Mouse (Mus musculus) cerebellum, adult 2 months (tissue): ENCODE measurements at regions not wholly inside any gene's neighbourhood (a gene's known extent, or its start where the extent isn't known, plus 50 kb on each side); places are given as distances from the start of the nearest gene placed in this dataset.

Experiments used
- DNase-seq, 2 experiments: peaks; one replicate each; pipeline ENCODE4 v3.0.0; 2021
- H3K27ac ChIP-seq: fragments of 200-500 bp; 2 replicates; pipeline ENCODE4 v1.5.1; 2012; ENCODE audit warnings: low read length, control low read depth, inconsistent platforms; ENCODE audit not compliant: insufficient read depth
- H3K27me3 ChIP-seq: fragments of 200-500 bp; 2 replicates; pipeline ENCODE4 v1.6.1; 2012; ENCODE audit warnings: inconsistent platforms, mild to moderate bottlenecking, low read length, moderate library complexity; ENCODE audit not compliant: control insufficient read depth, insufficient read depth
- H3K4me1 ChIP-seq: fragments of 200-500 bp; 2 replicates; pipeline ENCODE4 v1.6.1; 2011; ENCODE audit warnings: low read length; ENCODE audit not compliant: control insufficient read depth, insufficient read depth
- H3K4me3 ChIP-seq: fragments of 200-500 bp; replicated peaks from 2 replicates; pipeline ENCODE3; 2011; ENCODE audit warnings: mild to moderate bottlenecking, low read depth, low read length, control low read depth; ENCODE audit not compliant: insufficient read depth
- CTCF ChIP-seq: fragments of 200-500 bp; IDR thresholded peaks from 2 replicates; pipeline ENCODE4 v1.5.1; 2011; ENCODE audit warnings: low read depth, mild to moderate bottlenecking, control low read depth, low read length, moderate library complexity, borderline replicate concordance; ENCODE audit not compliant: insufficient read depth
- POLR2A ChIP-seq: fragments of 200-500 bp; IDR thresholded peaks from 2 replicates; pipeline ENCODE4 v1.6.1; 2011; ENCODE audit warnings: low read length, control low read depth, borderline replicate concordance; ENCODE audit not compliant: insufficient read depth
- WGBS: fragments of 180-500 bp; shearing (Covaris S2); methylation state at CpG from one replicate; pipeline ENCODE4 v1.1.7; 2018; 5-methylcytosine and 5-hydroxymethylcytosine counted together

DNA sequence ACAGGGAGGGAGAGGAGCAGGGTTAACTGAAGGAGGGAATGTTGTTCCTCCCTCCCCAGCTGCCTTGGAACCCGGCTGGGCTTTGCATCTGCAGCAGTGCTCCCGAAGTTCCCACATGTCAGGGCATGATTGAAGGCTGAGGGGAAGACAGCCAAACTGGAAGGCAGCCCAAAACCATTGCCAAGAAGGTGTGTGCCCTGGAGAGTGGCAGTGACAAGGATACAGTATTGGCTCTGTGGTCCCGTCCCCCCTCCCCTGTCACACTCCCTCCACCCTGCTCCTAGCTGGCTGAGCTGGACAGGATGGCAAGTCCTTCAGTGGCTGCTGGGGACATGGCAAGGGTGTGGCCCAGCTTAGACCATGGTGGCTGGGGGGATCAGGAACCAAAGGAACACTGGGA, 79.1 kb downstream of the Cyp26b1 start:
- WGBS = 5% methylated on average over 3 of the region's 3 CpGs
- no peak overlapping the region for H3K27ac ChIP-seq
- no peak for DNase-seq
- TF ChIP-seq POLR2A (no peak), CTCF (no peak)
- H3K4me3 ChIP-seq = no peak overlapping the region
- no peaks in the 10 kb centered on the region for H3K4me1 ChIP-seq
- H3K27me3 ChIP-seq = no peaks in the 10 kb centered on the region

DNA sequence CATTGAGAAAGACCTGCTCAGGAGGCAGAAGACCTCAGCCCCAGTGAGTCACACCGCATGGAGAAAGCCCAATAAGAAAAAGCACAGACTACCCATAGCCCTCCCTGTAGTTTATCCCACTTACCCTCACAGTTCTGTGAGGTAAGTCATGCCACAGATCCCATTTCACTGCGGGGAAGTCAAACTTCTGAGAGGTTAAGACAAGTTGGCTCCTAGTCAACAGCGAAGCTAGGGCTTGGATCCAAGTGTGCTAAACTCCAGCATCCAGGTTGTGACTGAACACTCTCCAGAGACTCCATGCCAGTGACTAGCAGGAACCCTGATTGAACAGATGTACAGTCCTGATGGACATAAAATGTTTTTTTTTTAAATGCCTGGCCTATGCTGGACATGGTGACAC, 85.1 kb downstream of the Cyp26b1 start:
- no peaks in the 10 kb centered on the region for H3K4me1 ChIP-seq
- H3K4me3 ChIP-seq = no peak overlapping the region
- H3K27ac ChIP-seq = no peak overlapping the region
- H3K27me3 ChIP-seq = no peaks in the 10 kb centered on the region
- no peak for TF ChIP-seq POLR2A
- TF ChIP-seq CTCF = no peak
- DNase-seq = no peak
- 58% methylated on average over 3 of the region's 3 CpGs for WGBS

DNA sequence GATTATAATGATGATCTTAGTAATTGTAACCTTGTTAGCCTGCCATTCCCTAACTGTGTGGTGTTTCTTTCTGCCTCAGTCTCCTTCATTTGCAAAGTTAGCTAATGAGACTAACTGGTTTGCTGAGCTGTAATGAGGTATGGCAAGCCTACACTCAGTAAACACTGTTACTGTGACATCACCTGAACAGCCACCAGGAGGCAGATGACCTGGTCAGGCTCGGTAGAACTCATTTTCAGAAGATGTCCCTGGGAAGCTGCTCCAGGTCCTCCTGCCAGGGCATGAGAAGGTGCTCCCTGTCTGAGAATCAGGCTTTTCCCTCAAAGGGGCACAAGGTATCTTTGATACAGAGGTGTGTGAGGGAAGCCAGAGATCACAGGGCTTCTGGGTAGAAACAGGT, 87.0 kb downstream of the Cyp26b1 start:
- no peak overlapping the region for H3K27ac ChIP-seq
- DNase-seq = no peak
- no peak overlapping the region for H3K4me3 ChIP-seq
- H3K27me3 ChIP-seq = no peaks in the 10 kb centered on the region
- H3K4me1 ChIP-seq = no peaks in the 10 kb centered on the region
- 0 out of 2 replicates have a peak, but pooled peaks have one; percentile 18 for TF ChIP-seq CTCF
- TF ChIP-seq POLR2A = no peak
- 31% methylated on average over 1 of the region's 1 CpGs for WGBS

DNA sequence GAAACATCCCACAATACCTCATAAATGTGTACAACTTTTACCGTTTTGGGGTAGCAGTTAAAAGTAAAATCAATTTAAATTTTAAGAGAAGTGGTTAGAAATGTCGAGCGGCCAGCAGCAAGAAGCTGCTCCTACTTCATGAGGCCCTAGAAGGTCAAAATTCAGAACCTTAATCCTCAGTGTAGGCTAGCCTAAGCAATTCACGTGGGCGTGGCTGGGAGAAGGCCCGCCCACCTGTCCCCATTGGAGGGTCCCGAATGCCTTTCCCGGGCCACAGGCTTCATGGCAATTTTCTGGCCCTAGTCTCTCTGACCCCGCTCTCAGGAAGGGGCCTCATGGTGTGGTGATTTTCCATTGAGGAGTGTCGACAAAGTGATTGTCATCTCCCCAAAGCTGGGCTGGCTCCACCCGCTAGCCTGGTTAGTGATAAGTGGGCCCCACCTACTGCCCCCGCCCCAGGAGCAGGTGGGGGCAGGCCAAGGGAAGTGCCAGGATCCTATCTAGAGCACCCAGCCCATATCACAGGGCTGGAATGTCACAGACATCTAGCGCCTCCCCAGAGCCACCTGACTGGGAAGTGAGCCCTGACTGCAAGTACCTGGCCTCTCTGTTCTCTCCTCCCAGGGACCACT, 93.3 kb downstream of the Cyp26b1 start:
- WGBS = 43% methylated on average over 13 of the region's 13 CpGs
- H3K27ac ChIP-seq = no peak overlapping the region
- no peak for DNase-seq

DNA sequence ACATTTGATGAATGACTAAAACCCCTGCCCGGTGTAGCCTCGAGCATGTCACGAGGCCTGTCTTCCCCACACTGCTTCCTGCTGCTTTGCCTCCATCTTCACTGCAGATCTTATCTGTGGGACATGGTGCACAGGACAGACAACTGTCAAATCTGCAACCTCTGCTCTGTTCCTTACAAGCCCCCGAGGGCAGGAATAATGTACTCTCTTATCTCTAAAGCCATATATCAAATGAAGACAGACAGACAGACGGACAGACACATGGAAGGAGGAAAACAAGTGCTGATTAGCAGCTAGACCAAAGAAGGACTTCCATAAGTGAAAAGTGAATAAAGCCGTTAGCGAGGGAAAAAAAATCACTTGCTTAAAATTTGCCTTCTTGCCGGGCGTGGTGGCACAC, 95.6 kb downstream of the Cyp26b1 start:
- no peak for DNase-seq
- Histone ChIP-seq H3K27ac (no peak overlapping the region), H3K4me3 (no peak overlapping the region), H3K27me3 (no peaks in the 10 kb centered on the region), H3K4me1 (no peaks in the 10 kb centered on the region)
- WGBS = 86% methylated on average over 9 of the region's 9 CpGs
- no peak for TF ChIP-seq POLR2A
- no peak for TF ChIP-seq CTCF

More for the DNA sequence above, 93.3 kb downstream of the Cyp26b1 start:
- Histone ChIP-seq H3K4me3 (no peak overlapping the region), H3K4me1 (no peaks in the 10 kb centered on the region), H3K27me3 (no peaks in the 10 kb centered on the region)
- TF ChIP-seq POLR2A (no peak), CTCF (no peak)

DNA sequence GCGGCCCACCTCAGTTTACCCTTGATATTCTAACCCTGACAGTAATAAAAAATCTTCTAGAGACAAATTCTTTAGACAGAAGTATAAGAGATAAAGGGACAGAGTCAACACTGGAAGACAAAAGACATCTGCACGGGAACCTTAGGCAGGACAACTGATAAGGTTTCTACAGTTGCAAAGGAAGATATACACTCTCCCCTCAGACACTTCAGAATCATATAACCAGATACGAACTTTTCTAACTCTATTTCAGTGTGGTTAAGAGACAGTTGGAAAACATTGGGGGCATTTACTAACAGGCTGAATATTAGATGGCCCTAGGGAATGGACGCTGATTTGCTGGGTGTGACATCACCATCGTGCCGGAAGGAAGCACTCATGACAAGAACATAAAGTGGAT, 100.0 kb downstream of the Cyp26b1 start:
- no peak for TF ChIP-seq CTCF
- no peak for TF ChIP-seq POLR2A
- no peaks in the 10 kb centered on the region for H3K27me3 ChIP-seq
- DNase-seq = no peak
- H3K4me1 ChIP-seq = no peaks in the 10 kb centered on the region
- WGBS = 88% methylated on average over 6 of the region's 6 CpGs
- no peak overlapping the region for H3K4me3 ChIP-seq
- H3K27ac ChIP-seq = no peak overlapping the region

DNA sequence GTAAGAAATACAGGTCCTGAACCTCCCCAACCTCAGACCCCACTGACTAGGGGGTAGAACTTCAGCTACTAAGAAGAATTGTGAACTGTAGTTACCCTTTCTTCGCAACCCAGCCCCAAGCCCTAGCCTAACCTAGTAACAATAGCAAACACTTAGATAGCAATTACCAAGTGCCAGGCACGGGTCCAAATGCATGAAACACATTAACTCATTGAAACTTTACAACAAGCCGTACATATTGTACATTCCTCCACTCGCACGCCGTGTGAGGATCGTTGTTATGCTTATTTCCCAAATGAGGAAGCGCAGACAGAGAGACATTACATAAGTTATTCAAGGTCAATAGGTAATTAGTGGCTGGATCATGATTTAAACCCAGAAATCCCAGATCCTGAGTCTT, 100.5 kb downstream of the Cyp26b1 start:
- no peak for DNase-seq
- no peak overlapping the region for H3K4me3 ChIP-seq
- TF ChIP-seq CTCF (no peak), POLR2A (no peak)
- H3K27me3 ChIP-seq = no peaks in the 10 kb centered on the region
- H3K4me1 ChIP-seq = no peaks in the 10 kb centered on the region
- 81% methylated on average over 8 of the region's 8 CpGs for WGBS
- H3K27ac ChIP-seq = no peak overlapping the region

DNA sequence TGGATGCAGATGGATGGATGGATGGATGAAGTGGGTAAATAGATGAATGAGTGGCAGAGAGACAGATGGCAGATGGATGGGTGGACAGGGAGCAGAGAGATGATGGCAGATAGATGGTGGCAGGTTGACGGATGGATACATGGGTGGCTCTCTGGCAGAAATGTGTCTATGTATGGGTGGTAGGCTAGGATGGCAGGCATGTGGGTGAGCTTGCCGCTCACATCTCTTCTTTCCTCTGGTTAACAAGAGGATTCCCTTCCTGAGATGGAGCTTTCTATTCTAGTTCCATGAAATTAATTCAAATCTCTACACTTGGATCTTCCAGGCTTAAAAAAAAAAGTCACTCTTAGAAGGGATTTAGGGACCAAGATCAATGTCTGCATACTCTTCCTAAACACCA, 101.1 kb downstream of the Cyp26b1 start:
- 84% methylated on average over 2 of the region's 2 CpGs for WGBS
- DNase-seq = no peak
- Histone ChIP-seq H3K27me3 (no peaks in the 10 kb centered on the region), H3K4me1 (no peaks in the 10 kb centered on the region), H3K27ac (no peak overlapping the region), H3K4me3 (no peak overlapping the region)
- TF ChIP-seq CTCF (no peak), POLR2A (no peak)

DNA sequence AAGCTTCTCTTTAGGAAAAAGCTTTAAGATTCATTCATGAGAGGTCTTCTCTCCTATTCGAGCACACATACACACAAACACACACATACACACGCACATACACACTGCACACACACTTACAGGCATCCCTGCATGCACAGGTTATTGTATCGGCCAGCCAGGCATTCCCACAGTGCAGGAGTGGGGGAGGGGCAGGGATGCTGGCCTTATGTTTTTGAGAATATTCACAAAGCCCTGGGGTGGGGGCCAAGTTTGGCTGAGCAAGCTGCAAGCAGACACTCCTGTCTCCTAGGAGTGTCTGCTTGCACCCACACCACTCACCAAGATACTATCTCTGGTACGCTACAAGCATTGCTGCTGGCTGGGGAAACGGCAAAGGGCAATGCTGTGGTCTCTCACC, 102.6 kb downstream of the Cyp26b1 start:
- Histone ChIP-seq H3K27me3 (no peaks in the 10 kb centered on the region), H3K4me1 (no peaks in the 10 kb centered on the region), H3K4me3 (no peak overlapping the region), H3K27ac (no peak overlapping the region)
- WGBS = 66% methylated on average over 5 of the region's 5 CpGs
- no peak for DNase-seq
- no peak for TF ChIP-seq CTCF
- TF ChIP-seq POLR2A = no peak
